Mouse (Mus musculus) midbrain, embryonic 16.5 days (tissue): ENCODE results near the gene Snrpg. TPM values are rescaled to one million over a fixed set of nuclear protein-coding genes. Genes with fewer than 3 reads are reported as not detected.

Source experiments
- ATAC-seq: fragments of 200-750 bp; cut with Nextera tagmentation; 2 replicates; pipeline ENCODE4 v1.8.0; 2017; ENCODE audit warnings: moderate TSS enrichment
- H3K27ac ChIP-seq: fragments of 300-500 bp; sonication (generic); 2 replicates; pipeline ENCODE4 v1.5.1; 2014; ENCODE audit warnings: mild to moderate bottlenecking, low read length, mixed read lengths
- H3K27me3 ChIP-seq: fragments of 300-500 bp; sonication (generic); 2 replicates; pipeline ENCODE4 v1.6.1; 2014; ENCODE audit warnings: low read depth, low read length, mixed read lengths; ENCODE audit not compliant: control insufficient read depth, insufficient read depth
- H3K36me3 ChIP-seq: fragments of 300-500 bp; sonication (generic); 2 replicates; pipeline ENCODE4 v1.6.1; 2014; ENCODE audit warnings: mild to moderate bottlenecking, low read length, moderate library complexity, mixed read lengths; ENCODE audit not compliant: control insufficient read depth, insufficient read depth
- H3K4me1 ChIP-seq: fragments of 300-500 bp; sonication (generic); 2 replicates; pipeline ENCODE4 v1.6.1; 2014; ENCODE audit warnings: mild to moderate bottlenecking, low read length, mixed read lengths; ENCODE audit not compliant: control insufficient read depth, insufficient read depth
- H3K4me2 ChIP-seq: fragments of 300-500 bp; sonication (generic); 2 replicates; pipeline ENCODE4 v1.6.1; 2014; ENCODE audit warnings: mild to moderate bottlenecking, low read length, mixed read lengths
- H3K4me3 ChIP-seq: fragments of 300-500 bp; sonication (generic); 2 replicates; pipeline ENCODE4 v1.5.1; 2014; ENCODE audit warnings: low read depth, mild to moderate bottlenecking, low read length, moderate library complexity, mixed read lengths
- H3K9ac ChIP-seq: fragments of 300-500 bp; sonication (generic); 2 replicates; pipeline ENCODE4 v1.6.1; 2014; ENCODE audit warnings: low read depth, low read length, mixed read lengths
- H3K9me3 ChIP-seq: fragments of 300-500 bp; sonication (generic); replicated peaks from 2 replicates; pipeline ENCODE4 v1.6.1; 2014; ENCODE audit warnings: mild to moderate bottlenecking, low read length, mixed read lengths; ENCODE audit not compliant: control insufficient read depth, poor library complexity, severe bottlenecking
- whole genome bisulfite sequencing: fragments of 180-500 bp; shearing (Covaris S2); extraction: QIAGEN DNeasy Blood & Tissue Kit; methylation state at CpG from one replicate; pipeline ENCODE4 v1.1.7; 2014; 5-methylcytosine and 5-hydroxymethylcytosine counted together
- polyA plus RNA-seq: library from polyadenylated mRNA; unstranded; fragments of >200 nt; fragmentation: Nextera tagmentation; extraction: Ambion mirVana; gene quantifications from 2 replicates; pipeline ENCODE4 v1.2.1, GENCODE M21; 2015

The Snrpg gene
- 280 and 327 TPM in 2 replicates for polyA plus RNA-seq

DNA sequence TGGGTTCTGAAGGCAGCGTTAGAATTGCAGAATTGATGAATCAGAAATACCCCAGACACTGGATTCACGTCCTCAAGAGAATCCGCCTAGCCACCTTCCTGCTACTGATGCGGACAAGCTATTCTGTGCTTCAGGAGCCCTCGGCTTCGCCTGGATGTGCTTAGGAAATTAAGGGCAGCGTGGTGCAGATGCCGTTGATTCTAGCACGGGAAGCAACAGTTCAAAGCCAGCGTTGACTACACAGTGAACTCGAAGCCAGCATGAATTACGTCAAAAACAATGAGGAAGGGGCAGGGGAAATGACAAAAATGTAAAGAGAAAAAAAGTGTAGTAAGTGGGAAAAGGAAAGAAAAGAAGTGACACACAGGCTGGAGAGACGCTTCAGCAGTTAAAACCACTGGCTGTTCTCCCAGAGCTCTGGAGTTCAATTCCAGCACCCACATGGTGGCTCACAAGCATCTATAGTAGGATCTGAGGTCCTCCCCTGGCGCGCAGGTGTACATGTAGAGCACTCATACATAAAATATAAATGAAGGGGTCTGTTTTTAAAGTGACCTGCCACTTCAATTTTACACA, at the start of gene Snrpg:
Gene Snrpg (plus strand): TSS at position 541 of the 576 bp plus-strand sequence.
- H3K4me2 ChIP-seq = peak within 1 kb of the TSS; percentile 98
- WGBS = 11% methylated on average over 15 of the region's 15 CpGs
- H3K4me3 ChIP-seq = peak within 1 kb of the TSS; percentile 89
- no peaks in the 10 kb centered on the region for H3K36me3 ChIP-seq
- H3K9me3 ChIP-seq = no peaks in the 10 kb centered on the region
- no peaks in the 10 kb centered on the region for H3K27me3 ChIP-seq
- H3K4me1 ChIP-seq = peaks cover 32% of the 10 kb centered on the region
- peak within 1 kb of the TSS; percentile 91 for H3K27ac ChIP-seq
- peak; percentile 3; the same call in 1 of the 2 replicates for ATAC-seq
- H3K9ac ChIP-seq = peak within 1 kb of the TSS; percentile 87

DNA sequence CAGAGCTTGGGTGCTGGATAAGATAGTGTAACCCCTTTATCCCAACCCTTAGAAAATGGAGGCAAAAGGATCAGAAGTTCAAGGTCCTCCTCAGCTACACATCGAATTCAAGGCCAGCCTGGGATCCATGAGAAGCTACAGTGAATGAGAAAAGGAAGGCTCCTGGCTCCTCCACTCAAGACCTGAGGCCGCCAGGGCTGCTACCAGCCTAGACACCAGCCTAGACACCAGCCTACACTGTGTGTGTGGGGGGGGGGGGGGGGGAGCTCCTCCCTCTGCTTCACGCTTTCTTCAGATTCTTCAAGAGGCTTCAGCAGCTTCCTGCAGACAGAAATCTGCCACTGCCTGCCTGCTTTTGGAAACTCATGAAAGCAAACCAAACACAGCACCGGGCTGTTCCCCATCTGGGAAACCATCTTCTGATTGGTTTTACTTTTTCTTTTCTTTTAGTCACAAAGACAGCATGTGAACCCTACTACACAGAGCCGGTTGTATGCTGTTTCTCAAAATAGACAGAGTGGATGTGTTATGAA, 49.0 kb upstream of the Snrpg start:
- no peaks in the 10 kb centered on the region for H3K27me3 ChIP-seq
- H3K9ac ChIP-seq = no peak overlapping the region
- no peak overlapping the region for H3K27ac ChIP-seq
- H3K36me3 ChIP-seq = no peaks in the 10 kb centered on the region
- 86% methylated on average over 5 of the region's 5 CpGs for WGBS
- H3K9me3 ChIP-seq = no peaks in the 10 kb centered on the region; the same call in 1 of the 2 replicates
- no peak for ATAC-seq
- H3K4me3 ChIP-seq = no peak overlapping the region
- no peaks in the 10 kb centered on the region for H3K4me1 ChIP-seq
- H3K4me2 ChIP-seq = no peak overlapping the region

DNA sequence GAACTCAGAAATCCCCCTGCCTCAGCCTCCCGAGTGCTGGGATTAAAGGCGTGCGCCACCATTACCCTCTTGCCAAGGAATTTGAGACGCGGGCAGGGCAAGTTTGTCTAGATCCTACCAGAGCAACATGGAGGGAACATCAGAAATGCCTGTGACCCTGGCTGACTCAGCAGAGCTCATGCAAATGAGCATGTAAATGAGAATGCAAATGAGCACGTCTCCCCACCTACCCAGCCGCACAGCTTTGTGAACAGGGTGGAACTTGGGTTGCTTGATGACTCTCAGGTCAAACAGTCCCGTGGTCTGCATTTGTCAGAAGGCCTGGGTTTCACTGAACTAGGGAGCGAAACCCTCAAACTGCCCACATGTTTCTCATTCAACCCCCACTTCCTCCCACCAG, 48.1 kb upstream of the Snrpg start:
- no peak for ATAC-seq
- H3K4me2 ChIP-seq = no peak overlapping the region
- no peaks in the 10 kb centered on the region for H3K27me3 ChIP-seq
- no peak overlapping the region for H3K27ac ChIP-seq
- H3K9me3 ChIP-seq = no peaks in the 10 kb centered on the region; the same call in 1 of the 2 replicates
- no peak overlapping the region for H3K4me3 ChIP-seq
- H3K9ac ChIP-seq = no peak overlapping the region
- H3K4me1 ChIP-seq = no peaks in the 10 kb centered on the region
- 88% methylated on average over 9 of the region's 9 CpGs for WGBS
- H3K36me3 ChIP-seq = no peaks in the 10 kb centered on the region

DNA sequence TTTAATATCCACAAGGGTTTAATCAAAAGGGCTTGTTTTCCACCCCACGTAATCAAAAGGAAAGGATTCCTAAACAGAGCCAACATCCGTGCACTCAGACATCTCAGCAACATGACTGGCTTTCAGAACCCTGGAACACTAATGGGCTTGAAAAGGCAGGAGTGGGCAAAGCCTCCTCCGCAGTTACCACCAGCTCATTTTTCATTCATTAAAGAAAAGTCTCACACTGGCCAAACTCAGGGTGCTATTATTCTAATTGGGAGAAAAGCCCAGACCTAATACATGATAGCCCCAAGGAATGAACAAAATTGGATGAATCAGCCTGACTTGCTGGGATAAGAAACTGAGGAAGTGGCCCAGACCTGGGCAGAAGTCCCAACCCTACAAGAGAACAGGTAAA, 46.7 kb upstream of the Snrpg start:
- WGBS = 72% methylated on average over 3 of the region's 3 CpGs

DNA sequence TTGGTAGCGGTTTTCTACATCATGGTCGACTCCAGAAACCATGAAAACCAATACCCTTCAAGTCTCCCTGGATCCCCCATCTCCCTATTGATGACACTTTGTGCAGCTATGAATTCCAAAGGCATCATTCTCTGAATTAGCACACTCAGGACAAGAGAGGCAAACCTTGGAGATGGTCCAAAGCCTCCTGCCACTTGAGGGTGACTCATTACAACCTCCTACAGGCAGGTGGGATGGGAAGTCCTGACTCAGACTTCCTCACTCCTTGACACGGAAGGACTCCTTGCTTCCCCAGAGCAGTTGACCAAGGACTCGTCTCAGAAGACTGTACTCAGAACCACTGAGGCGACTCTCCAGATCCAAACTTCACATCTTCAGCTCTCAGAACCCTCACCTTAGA, 45.5 kb upstream of the Snrpg start:
- no peak for ATAC-seq
- 90% methylated on average over 5 of the region's 5 CpGs for WGBS
- H3K9me3 ChIP-seq = no peaks in the 10 kb centered on the region; the same call in 1 of the 2 replicates

More for the DNA sequence above, 46.7 kb upstream of the Snrpg start:
- H3K9me3 ChIP-seq = no peaks in the 10 kb centered on the region; the same call in 1 of the 2 replicates
- H3K9ac ChIP-seq = no peak overlapping the region
- no peak overlapping the region for H3K4me2 ChIP-seq
- H3K4me3 ChIP-seq = no peak overlapping the region
- H3K27ac ChIP-seq = no peak overlapping the region
- H3K27me3 ChIP-seq = no peaks in the 10 kb centered on the region
- no peaks in the 10 kb centered on the region for H3K4me1 ChIP-seq
- ATAC-seq = no peak
- H3K36me3 ChIP-seq = no peaks in the 10 kb centered on the region

DNA sequence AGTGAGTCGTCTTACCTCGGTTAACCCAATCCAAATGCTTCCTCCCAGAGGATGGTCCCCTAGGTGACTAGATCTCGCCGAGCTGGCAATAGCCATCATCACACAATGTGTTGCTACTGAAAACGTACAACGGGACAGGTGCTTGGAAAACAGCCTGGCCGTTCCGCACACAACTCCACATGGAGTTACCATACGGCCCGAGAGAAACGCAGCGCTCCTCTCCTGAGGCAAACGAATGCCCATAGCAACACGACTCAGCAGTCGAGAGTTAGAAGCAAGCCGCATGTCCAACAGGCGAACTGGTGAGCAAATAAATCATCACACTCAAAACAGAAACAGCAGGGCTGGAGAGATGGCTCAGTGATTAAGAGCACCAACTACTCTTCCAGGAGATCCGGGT, 44.2 kb upstream of the Snrpg start:
- no peaks in the 10 kb centered on the region for H3K4me1 ChIP-seq
- H3K27ac ChIP-seq = no peak overlapping the region
- WGBS = 94% methylated on average over 18 of the region's 18 CpGs
- no peak overlapping the region for H3K4me3 ChIP-seq
- no peaks in the 10 kb centered on the region for H3K27me3 ChIP-seq
- no peak overlapping the region for H3K9ac ChIP-seq
- no peak for ATAC-seq
- no peak overlapping the region for H3K4me2 ChIP-seq
- no peaks in the 10 kb centered on the region; the same call in 1 of the 2 replicates for H3K9me3 ChIP-seq
- no peaks in the 10 kb centered on the region for H3K36me3 ChIP-seq

More for the DNA sequence above, 45.5 kb upstream of the Snrpg start:
- Histone ChIP-seq H3K9ac (no peak overlapping the region), H3K4me1 (no peaks in the 10 kb centered on the region), H3K27me3 (no peaks in the 10 kb centered on the region), H3K4me2 (no peak overlapping the region), H3K4me3 (no peak overlapping the region), H3K27ac (no peak overlapping the region), H3K36me3 (no peaks in the 10 kb centered on the region)

DNA sequence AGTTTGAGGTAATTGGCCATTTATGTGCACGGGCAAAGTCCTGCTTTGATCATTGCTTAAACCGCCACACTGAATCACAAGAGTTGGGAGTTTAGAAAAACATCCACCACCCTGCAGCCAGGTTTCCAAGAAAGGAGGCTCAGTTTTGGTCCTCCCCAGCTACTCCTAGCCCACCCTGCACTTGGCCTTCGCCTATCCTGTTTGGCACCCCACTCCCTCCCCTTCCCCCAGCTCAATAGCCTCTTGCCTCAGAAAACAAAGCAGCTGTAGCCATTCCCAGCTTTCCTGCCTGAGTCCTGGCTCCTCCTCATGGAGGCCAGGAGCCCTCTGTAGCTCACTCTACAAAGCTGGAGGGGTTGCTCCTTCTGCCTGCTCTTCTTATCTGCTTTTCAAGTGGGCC, 42.7 kb upstream of the Snrpg start:
- no peak overlapping the region for H3K4me2 ChIP-seq
- no peak for ATAC-seq
- no peaks in the 10 kb centered on the region for H3K4me1 ChIP-seq
- no peak overlapping the region for H3K27ac ChIP-seq
- H3K36me3 ChIP-seq = no peaks in the 10 kb centered on the region
- 56% methylated on average over 3 of the region's 3 CpGs for WGBS
- H3K9ac ChIP-seq = no peak overlapping the region
- H3K4me3 ChIP-seq = no peak overlapping the region
- H3K27me3 ChIP-seq = no peaks in the 10 kb centered on the region
- H3K9me3 ChIP-seq = no peaks in the 10 kb centered on the region; the same call in 1 of the 2 replicates

DNA sequence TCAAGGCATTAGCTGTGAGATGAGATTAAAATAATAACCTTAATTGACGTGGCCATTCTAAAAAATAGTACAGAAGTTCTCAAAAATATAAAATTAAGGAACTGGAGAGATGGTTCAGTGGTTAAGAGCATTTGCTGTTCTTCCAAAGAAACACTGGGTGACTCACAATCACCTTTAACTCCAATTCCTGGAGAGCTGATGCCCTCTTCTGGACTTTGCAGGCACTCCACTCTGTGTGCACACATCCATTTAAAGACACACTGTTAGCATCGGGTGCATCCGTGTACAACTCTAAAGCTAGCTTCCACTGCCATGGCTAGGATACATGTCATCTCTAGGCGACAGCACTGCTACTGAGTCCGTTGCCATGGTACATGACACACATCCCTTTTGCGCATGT, 41.2 kb upstream of the Snrpg start:
- H3K4me2 ChIP-seq = no peak overlapping the region
- no peaks in the 10 kb centered on the region; the same call in 1 of the 2 replicates for H3K9me3 ChIP-seq
- H3K4me3 ChIP-seq = no peak overlapping the region
- H3K36me3 ChIP-seq = no peaks in the 10 kb centered on the region
- no peak overlapping the region for H3K27ac ChIP-seq
- H3K9ac ChIP-seq = no peak overlapping the region
- H3K27me3 ChIP-seq = no peaks in the 10 kb centered on the region
- no peak for ATAC-seq
- no peaks in the 10 kb centered on the region for H3K4me1 ChIP-seq
- WGBS = 91% methylated on average over 6 of the region's 6 CpGs

DNA sequence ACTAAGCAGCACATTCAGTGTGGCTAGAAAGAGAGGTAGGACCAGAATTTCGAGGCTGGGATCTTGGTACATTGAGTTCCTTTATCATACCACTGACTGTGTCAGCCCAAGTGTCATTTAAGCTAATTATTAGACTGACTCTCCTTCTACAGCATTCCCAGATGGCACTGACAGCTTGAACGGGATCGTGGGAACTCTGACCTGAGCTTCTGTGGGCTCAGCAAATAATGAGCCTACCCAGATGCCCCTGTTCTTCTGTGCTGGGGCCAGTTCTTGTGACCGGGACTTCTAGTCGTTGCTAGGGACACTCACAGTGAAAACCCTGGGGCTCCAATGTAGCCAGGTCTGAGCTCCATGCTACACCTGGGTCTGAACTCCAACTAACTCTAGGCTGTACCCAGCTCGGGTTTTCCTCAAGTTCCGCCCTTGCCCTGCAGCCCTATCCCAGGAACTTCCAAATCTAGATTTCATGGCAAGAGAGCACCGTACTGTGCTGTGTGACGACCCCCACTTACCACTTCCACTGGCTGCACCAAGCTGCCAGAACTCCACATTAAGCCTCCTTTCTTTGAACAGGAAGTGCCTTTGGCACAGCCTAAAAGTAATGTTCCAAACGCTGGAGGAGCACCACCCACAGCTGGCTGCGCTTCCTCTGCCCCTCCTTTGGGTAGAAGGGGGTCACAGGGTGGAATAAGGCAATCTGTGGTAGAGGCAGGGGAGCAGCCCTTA, 35.8 kb upstream of the Snrpg start:
- ATAC-seq = no peak
- no peak overlapping the region for H3K9ac ChIP-seq
- 77% methylated on average over 11 of the region's 11 CpGs for WGBS
- H3K36me3 ChIP-seq = no peaks in the 10 kb centered on the region
- no peaks in the 10 kb centered on the region for H3K27me3 ChIP-seq
- no peaks in the 10 kb centered on the region for H3K4me1 ChIP-seq
- H3K4me2 ChIP-seq = no peak overlapping the region
- H3K27ac ChIP-seq = no peak overlapping the region
- no peaks in the 10 kb centered on the region for H3K9me3 ChIP-seq
- no peak overlapping the region for H3K4me3 ChIP-seq
